Mouse (Mus musculus): ENCODE data around the gene Dbn1.

- TF ChIP-seq ZNF384 (IDR thresholded peaks at IDR 0.05; ENCODE audit: low read depth, low read length) (no peak), CTCF (conservative IDR thresholded peaks at IDR 0.05 in 1 of 2, IDR thresholded peaks at IDR 0.05 in 1 of 2; ENCODE audit: low read depth in 2 of 2, low read length in 2 of 2) (no peak)
These were observed 57.3 kb downstream of the Dbn1 start for GRCm38 (mm10) chr13:55430566-55430965.
